Mouse (Mus musculus): ENCODE measurements at regions not wholly inside any gene's neighbourhood (a gene's known extent, or its start where the extent isn't known, plus 50 kb on each side); places are given as distances from the start of the nearest gene placed in this dataset.

GRCm38 (mm10) chr5:64401737-64402136 lies 245.6 kb downstream of the Tbc1d1 start:
- DNase-seq, result no peak
- intact Hi-C loops (cut with DNase I), result no loop called here

GRCm38 (mm10) chr5:64403077-64403981 lies 247.2 kb downstream of the Tbc1d1 start:
- DNase-seq, result no peak
- intact Hi-C loops (cut with DNase I), result no loop called here

GRCm38 (mm10) chr5:64403982-64404345 lies 247.9 kb downstream of the Tbc1d1 start:
- intact Hi-C loops (cut with DNase I), result no loop called here
- DNase-seq, result no peak

GRCm38 (mm10) chr5:64404512-64404911 lies 248.4 kb downstream of the Tbc1d1 start:
- intact Hi-C loops (cut with DNase I), result no loop called here
- DNase-seq, result no peak

GRCm38 (mm10) chr5:64408938-64409337 lies 252.8 kb downstream of the Tbc1d1 start:
- no peak for DNase-seq
- intact Hi-C loops (cut with DNase I), result no loop called here

GRCm38 (mm10) chr5:64410621-64411020 lies 254.5 kb downstream of the Tbc1d1 start:
- intact Hi-C loops (cut with DNase I), result no loop called here
- DNase-seq, result peak; percentile 47 to 48

GRCm38 (mm10) chr5:64414519-64414918 lies 258.4 kb downstream of the Tbc1d1 start:
- no peak for DNase-seq
- intact Hi-C loops (cut with DNase I), result no loop called here

GRCm38 (mm10) chr5:64419395-64419794 lies 263.3 kb downstream of the Tbc1d1 start:
- DNase-seq, result no peak
- intact Hi-C loops (cut with DNase I), result no loop called here

- no peak for DNase-seq
- intact Hi-C loops (cut with DNase I), result no loop called here
These were observed 266.9 kb downstream of the Tbc1d1 start for GRCm38 (mm10) chr5:64422787-64423587.

GRCm38 (mm10) chr5:64428822-64429221 lies 272.7 kb downstream of the Tbc1d1 start:
- intact Hi-C loops (cut with DNase I), result no loop called here
- peak in 1 of 2 experiments; percentile 51 for DNase-seq

GRCm38 (mm10) chr5:64430501-64430900 lies 274.4 kb downstream of the Tbc1d1 start:
- DNase-seq, result no peak
- intact Hi-C loops (cut with DNase I), result no loop called here

- no peak for DNase-seq
- intact Hi-C loops (cut with DNase I), result no loop called here
These were observed 275.5 kb downstream of the Tbc1d1 start for GRCm38 (mm10) chr5:64431624-64432023.

- DNase-seq, result no peak
- intact Hi-C loops (cut with DNase I), result no loop called here
These were observed 277.7 kb downstream of the Tbc1d1 start for GRCm38 (mm10) chr5:64433786-64434185.

- no peak for DNase-seq
- intact Hi-C loops (cut with DNase I), result no loop called here
These were observed 279.4 kb downstream of the Tbc1d1 start for GRCm38 (mm10) chr5:64435491-64435890.

GRCm38 (mm10) chr5:64435958-64436357 lies 279.9 kb downstream of the Tbc1d1 start:
- intact Hi-C loops (cut with DNase I), result no loop called here

GRCm38 (mm10) chr5:64437720-64438119 lies 281.6 kb downstream of the Tbc1d1 start:
- no peak for DNase-seq
- intact Hi-C loops (cut with DNase I), result no loop called here

More at GRCm38 (mm10) chr5:64435958-64436357, 279.9 kb downstream of the Tbc1d1 start:
- no peak for DNase-seq

- intact Hi-C loops (cut with DNase I), result no loop called here
- DNase-seq, result no peak
These were observed 282.5 kb downstream of the Tbc1d1 start for GRCm38 (mm10) chr5:64438446-64439134.

GRCm38 (mm10) chr5:64447847-64448246 lies 291.7 kb downstream of the Tbc1d1 start:
- no peak for DNase-seq

GRCm38 (mm10) chr5:64452668-64453334 lies 296.7 kb downstream of the Tbc1d1 start:
- intact Hi-C loops (cut with DNase I), result no loop called here
- no peak for DNase-seq

More at GRCm38 (mm10) chr5:64447847-64448246, 291.7 kb downstream of the Tbc1d1 start:
- intact Hi-C loops (cut with DNase I), result no loop called here

- no peak for DNase-seq
- intact Hi-C loops (cut with DNase I), result loop anchor here (5.0 kb wide), 1 partner anchor 63 kb away; no protein-coding TSS in a partner anchor
These were observed 303.7 kb downstream of the Tbc1d1 start for GRCm38 (mm10) chr5:64459807-64460206.
